Mouse (Mus musculus) liver, postnatal 0 days (tissue): ENCODE data around the gene Zfp467.

Experiments used
- CTCF ChIP-seq: sonication (generic); IDR thresholded peaks from 2 replicates; pipeline ENCODE4 v1.5.1; 2016; ENCODE audit warnings: antibody characterized with exemption, low read depth
- EP300 ChIP-seq: IDR thresholded peaks from 2 replicates; pipeline ENCODE4 v1.6.1; 2016; ENCODE audit warnings: antibody characterized with exemption, low read depth, mild to moderate bottlenecking

DNA sequence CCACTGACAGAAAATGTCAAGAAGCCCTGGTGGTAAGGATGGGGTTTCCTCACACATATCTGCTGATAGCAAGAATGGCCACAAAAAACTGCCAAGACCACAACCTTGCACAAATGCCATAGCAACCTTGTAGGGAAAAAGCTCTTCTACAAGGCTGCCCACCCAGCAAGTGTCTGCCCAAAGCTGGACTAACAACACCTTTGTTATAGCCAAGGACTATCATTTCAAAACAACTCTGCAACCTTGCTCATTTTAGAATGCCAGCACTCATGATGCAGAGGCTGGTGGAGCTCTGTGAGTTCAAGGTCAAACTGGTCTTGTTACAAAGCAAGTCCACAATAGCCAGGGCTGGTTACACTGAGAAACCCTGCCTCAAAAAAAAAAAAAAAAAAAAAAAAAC lies 51.8 kb downstream of the Zfp467 start:
- TF ChIP-seq CTCF (no peak), EP300 (no peak)
